Mouse (Mus musculus): Measurements from ENCODE around the gene Esr2. TPM values are rescaled to one million over a fixed set of nuclear protein-coding genes. Genes with fewer than 3 reads are reported as not detected.

The Esr2 gene
- total and polyA plus RNA-seq, 3 experiments: 0.03 TPM; not detected in 2

GRCm38 (mm10) chr12:76104596-76105351 is 72.3 kb downstream of the Esr2 start:
- Histone ChIP-seq H3K79me2 (ENCODE audit: control insufficient read depth, insufficient read depth, low read length, poor library complexity) (no peaks in the 10 kb centered on the region), H3K4me3 (ENCODE audit: control insufficient read depth in 1 of 2, insufficient read depth in 1 of 2, low read depth in 2 of 2, low read length in 2 of 2) (no peak overlapping the region), H3K36me3 (ENCODE audit: control insufficient read depth in 1 of 2, insufficient read depth in 2 of 2, low read length in 2 of 2) (no peaks in the 10 kb centered on the region), H3K27ac (ENCODE audit: control insufficient read depth, low read depth, low read length) (no peak overlapping the region), H3K9ac (ENCODE audit: control insufficient read depth, low read depth, low read length, poor library complexity, severe bottlenecking) (no peak overlapping the region), H3K27me3 (ENCODE audit: control insufficient read depth in 1 of 2, insufficient read depth in 2 of 2, low read length in 2 of 2) (peaks cover 4 to 11% of the 10 kb centered on the region in 2 experiments), H3K9me3 (replicated peaks; ENCODE audit: insufficient read depth, low read length) (no peaks in the 10 kb centered on the region), H3K4me1 (ENCODE audit: control insufficient read depth in 1 of 2, insufficient read depth in 2 of 2, low read length in 2 of 2) (no peaks in the 10 kb centered on the region)
- TF ChIP-seq MAZ (IDR thresholded peaks at IDR 0.05; ENCODE audit: low read depth, low read length) (no peak), MYC (IDR thresholded peaks at IDR 0.05; ENCODE audit: low read depth, low read length) (no peak), ZMIZ1 (IDR thresholded peaks at IDR 0.05; ENCODE audit: low read depth, low read length) (no peak), SMC3 (IDR thresholded peaks at IDR 0.05; ENCODE audit: low read depth, low read length) (no peak), TCF12 (IDR thresholded peaks at IDR 0.05; ENCODE audit: low read depth, low read length) (no peak), USF2 (IDR thresholded peaks at IDR 0.05; ENCODE audit: borderline replicate concordance in 1 of 2, insufficient read depth in 1 of 2, low read depth in 1 of 2, low read length in 2 of 2) (no peak), MEF2A (IDR thresholded peaks at IDR 0.05; ENCODE audit: extremely low read depth, insufficient replicate concordance, low read depth, low read length, poor library complexity, severe bottlenecking) (no peak)
- DNase-seq (ENCODE audit: low read depth, low spot score): no peak

GRCm38 (mm10) chr12:76102621-76103020 is 74.4 kb downstream of the Esr2 start:
- Histone ChIP-seq H3K27ac (ENCODE audit: control insufficient read depth, low read depth, low read length) (no peak overlapping the region), H3K9me3 (replicated peaks; ENCODE audit: insufficient read depth, low read length) (no peaks in the 10 kb centered on the region), H3K27me3 (ENCODE audit: control insufficient read depth in 1 of 2, insufficient read depth in 2 of 2, low read length in 2 of 2) (peaks cover 4 to 10% of the 10 kb centered on the region in 2 experiments), H3K4me1 (ENCODE audit: control insufficient read depth in 1 of 2, insufficient read depth in 2 of 2, low read length in 2 of 2) (no peaks in the 10 kb centered on the region), H3K4me3 (ENCODE audit: control insufficient read depth in 1 of 2, insufficient read depth in 1 of 2, low read depth in 2 of 2, low read length in 2 of 2) (no peak overlapping the region), H3K36me3 (ENCODE audit: control insufficient read depth in 1 of 2, insufficient read depth in 2 of 2, low read length in 2 of 2) (no peaks in the 10 kb centered on the region), H3K9ac (ENCODE audit: control insufficient read depth, low read depth, low read length, poor library complexity, severe bottlenecking) (no peak overlapping the region), H3K79me2 (ENCODE audit: control insufficient read depth, insufficient read depth, low read length, poor library complexity) (no peaks in the 10 kb centered on the region)
- no peak for TF ChIP-seq MAFK (IDR thresholded peaks at IDR 0.05; ENCODE audit: borderline replicate concordance, low read depth, low read length)
- no peak for TF ChIP-seq POLR2A (IDR thresholded peaks at IDR 0.05; ENCODE audit: control insufficient read depth in 1 of 2, insufficient read depth in 1 of 2, low read depth in 1 of 2, low read length in 2 of 2, poor library complexity in 1 of 2)
- TF ChIP-seq EP300 (IDR thresholded peaks at IDR 0.05; ENCODE audit: low read depth in 1 of 2, low read length in 2 of 2): no peak
- TF ChIP-seq POLR2AphosphoS2 (IDR thresholded peaks at IDR 0.05; ENCODE audit: low read length): no peak
- TF ChIP-seq TBP (IDR thresholded peaks at IDR 0.05; ENCODE audit: low read depth, low read length): no peak
- TF ChIP-seq ZNF384 (IDR thresholded peaks at IDR 0.05; ENCODE audit: low read depth, low read length): no peak
- no peak for TF ChIP-seq RCOR1 (IDR thresholded peaks at IDR 0.05; ENCODE audit: low read depth, low read length)
- no peak for TF ChIP-seq NELFE (IDR thresholded peaks at IDR 0.05; ENCODE audit: low read depth, low read length)
- no peak for TF ChIP-seq GABPA (IDR thresholded peaks at IDR 0.05; ENCODE audit: low read depth, low read length)
- TF ChIP-seq HCFC1 (IDR thresholded peaks at IDR 0.05; ENCODE audit: low read depth, low read length): no peak
- TF ChIP-seq UBTF (IDR thresholded peaks at IDR 0.05; ENCODE audit: borderline replicate concordance, insufficient read depth, low read depth, low read length): no peak
- TF ChIP-seq CTCF (IDR thresholded peaks at IDR 0.05 in 2 of 3, conservative IDR thresholded peaks at IDR 0.05 in 1 of 3; ENCODE audit: control insufficient read depth in 1 of 3, insufficient read depth in 1 of 3, low read depth in 2 of 3, low read length in 3 of 3, poor library complexity in 1 of 3, severe bottlenecking in 1 of 3): no peak
- no peak for TF ChIP-seq SIN3A (IDR thresholded peaks at IDR 0.05; ENCODE audit: low read length)
- no peak for TF ChIP-seq MXI1 (IDR thresholded peaks at IDR 0.05; ENCODE audit: low read depth, low read length)
- no peak for TF ChIP-seq ZC3H11A (IDR thresholded peaks at IDR 0.05; ENCODE audit: low read depth, low read length)
- no peak for TF ChIP-seq GATA1 (IDR thresholded peaks at IDR 0.05; ENCODE audit: low read depth, low read length)
- TF ChIP-seq MYC (IDR thresholded peaks at IDR 0.05; ENCODE audit: low read depth, low read length): no peak
- no peak for TF ChIP-seq CHD1 (IDR thresholded peaks at IDR 0.05; ENCODE audit: low read depth, low read length)
- no peak for DNase-seq (ENCODE audit: low read depth, low spot score)

All from MEL (cell line).